Mouse (Mus musculus): Measurements from ENCODE around the gene Plce1. TPM values are rescaled to one million over a fixed set of nuclear protein-coding genes. Genes with fewer than 3 reads are reported as not detected.

Plce1 gene
- polyA plus RNA-seq, 1 experiment from 2014 or later: 3.4 TPM

GRCm38 (mm10) chr19:38567331-38567730 lies 86.4 kb downstream of the Plce1 start:
- Histone ChIP-seq H3K4me2 (ENCODE audit: low read depth, low read length) (no peak overlapping the region), H3K27me3 (ENCODE audit: control insufficient read depth, insufficient read depth, low read length) (no peaks in the 10 kb centered on the region), H3K36me3 (replicated peaks; ENCODE audit: control insufficient read depth, insufficient read depth, low read depth, low read length) (no peaks in the 10 kb centered on the region), H3K9me3 (replicated peaks; ENCODE audit: control insufficient read depth, low read length) (no peaks in the 10 kb centered on the region), H3K9ac (replicated peaks; ENCODE audit: low read length) (no peak overlapping the region), H3K27ac (replicated peaks; ENCODE audit: low read depth, low read length) (no peak overlapping the region), H3K4me1 (ENCODE audit: control insufficient read depth, insufficient read depth, low read length) (no peaks in the 10 kb centered on the region), H3K4me3 (ENCODE audit: low read depth, low read length) (no peak overlapping the region)
- 64% methylated on average over 5 of the region's 5 CpGs for WGBS
- no peak for DNase-seq (ENCODE audit: low spot score)
- no peak for ATAC-seq (replicated peaks; ENCODE audit: insufficient number of reproducible peaks, low FRiP score, low TSS enrichment, low read depth)

- Histone ChIP-seq H3K36me3 (replicated peaks; ENCODE audit: control insufficient read depth, insufficient read depth, low read depth, low read length) (no peaks in the 10 kb centered on the region), H3K4me2 (ENCODE audit: low read depth, low read length) (no peak overlapping the region), H3K27me3 (ENCODE audit: control insufficient read depth, insufficient read depth, low read length) (no peaks in the 10 kb centered on the region), H3K4me1 (ENCODE audit: control insufficient read depth, insufficient read depth, low read length) (no peaks in the 10 kb centered on the region), H3K9me3 (replicated peaks; ENCODE audit: control insufficient read depth, low read length) (no peaks in the 10 kb centered on the region), H3K9ac (replicated peaks; ENCODE audit: low read length) (no peak overlapping the region), H3K27ac (replicated peaks; ENCODE audit: low read depth, low read length) (no peak overlapping the region), H3K4me3 (ENCODE audit: low read depth, low read length) (no peak overlapping the region)
- no peak for ATAC-seq (replicated peaks; ENCODE audit: insufficient number of reproducible peaks, low FRiP score, low TSS enrichment, low read depth)
- DNase-seq (ENCODE audit: low spot score): no peak
- WGBS: 43% methylated on average over 8 of the region's 8 CpGs
Measured at GRCm38 (mm10) chr19:38578554-38579146, 97.7 kb downstream of the Plce1 start.

DNA sequence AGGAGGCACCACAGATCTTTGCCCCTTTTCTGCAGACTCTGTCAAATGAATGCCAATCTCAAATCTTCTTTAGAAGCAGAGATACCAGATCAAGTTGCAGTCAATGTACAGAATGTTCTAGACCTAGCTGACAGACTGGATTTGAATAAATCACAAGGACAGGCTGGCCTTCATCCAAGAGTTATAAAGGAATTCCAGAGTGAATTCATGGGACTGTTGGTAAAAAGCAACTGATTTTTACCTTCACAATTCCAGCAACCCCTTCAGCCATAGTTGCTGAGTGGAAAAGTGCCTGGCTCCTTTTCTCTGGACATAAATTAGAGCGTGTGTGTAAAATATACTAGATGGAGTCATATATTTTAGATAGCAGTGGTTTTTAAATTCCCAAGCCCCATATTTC lies 102.0 kb downstream of the Plce1 start:
- Histone ChIP-seq H3K27me3 (ENCODE audit: control insufficient read depth, insufficient read depth, low read length) (no peaks in the 10 kb centered on the region), H3K36me3 (replicated peaks; ENCODE audit: control insufficient read depth, insufficient read depth, low read depth, low read length) (no peaks in the 10 kb centered on the region), H3K27ac (replicated peaks; ENCODE audit: low read depth, low read length) (no peak overlapping the region), H3K4me2 (ENCODE audit: low read depth, low read length) (no peak overlapping the region), H3K4me3 (ENCODE audit: low read depth, low read length) (no peak overlapping the region), H3K9ac (replicated peaks; ENCODE audit: low read length) (no peak overlapping the region), H3K4me1 (ENCODE audit: control insufficient read depth, insufficient read depth, low read length) (no peaks in the 10 kb centered on the region), H3K9me3 (replicated peaks; ENCODE audit: control insufficient read depth, low read length) (no peaks in the 10 kb centered on the region)
- DNase-seq (ENCODE audit: low spot score): no peak
- no peak for ATAC-seq (replicated peaks; ENCODE audit: insufficient number of reproducible peaks, low FRiP score, low TSS enrichment, low read depth)
- WGBS: 93% methylated on average over 1 of the region's 1 CpGs

GRCm38 (mm10) chr19:38587559-38587958 lies 106.7 kb downstream of the Plce1 start:
- Histone ChIP-seq H3K4me1 (ENCODE audit: control insufficient read depth, insufficient read depth, low read length) (no peaks in the 10 kb centered on the region), H3K27ac (replicated peaks; ENCODE audit: low read depth, low read length) (no peak overlapping the region), H3K27me3 (ENCODE audit: control insufficient read depth, insufficient read depth, low read length) (no peaks in the 10 kb centered on the region), H3K4me3 (ENCODE audit: low read depth, low read length) (no peak overlapping the region), H3K36me3 (replicated peaks; ENCODE audit: control insufficient read depth, insufficient read depth, low read depth, low read length) (no peaks in the 10 kb centered on the region), H3K9ac (replicated peaks; ENCODE audit: low read length) (no peak overlapping the region), H3K4me2 (ENCODE audit: low read depth, low read length) (no peak overlapping the region), H3K9me3 (replicated peaks; ENCODE audit: control insufficient read depth, low read length) (no peaks in the 10 kb centered on the region)
- ATAC-seq (replicated peaks; ENCODE audit: insufficient number of reproducible peaks, low FRiP score, low TSS enrichment, low read depth) (no peak), DNase-seq (ENCODE audit: low spot score) (no peak)
- WGBS: 67% methylated on average over 5 of the region's 5 CpGs

DNA sequence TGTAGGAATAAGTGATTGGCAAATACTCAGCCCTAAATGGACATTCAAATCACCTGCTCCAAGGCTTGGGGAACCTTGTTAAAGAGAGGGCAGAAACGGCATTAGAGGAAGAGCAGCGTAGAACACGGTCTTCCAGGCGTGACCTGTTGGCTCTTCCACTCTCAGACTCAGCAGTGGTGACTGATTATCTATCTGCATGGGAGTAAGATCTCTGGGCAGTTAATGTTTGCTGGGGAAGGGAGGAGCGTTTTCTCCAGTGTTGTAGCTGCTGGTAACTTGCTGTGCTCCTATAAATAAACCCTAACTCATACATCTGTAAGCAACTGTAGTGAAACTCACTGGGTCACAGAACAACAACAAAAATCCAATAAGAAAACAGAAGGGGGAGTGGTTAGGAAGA lies 108.6 kb downstream of the Plce1 start:
- 88% methylated on average over 5 of the region's 5 CpGs for WGBS
- no peak for ATAC-seq (replicated peaks; ENCODE audit: insufficient number of reproducible peaks, low FRiP score, low TSS enrichment, low read depth)
- H3K4me1 ChIP-seq (ENCODE audit: control insufficient read depth, insufficient read depth, low read length): no peaks in the 10 kb centered on the region
- no peak overlapping the region for H3K4me3 ChIP-seq (ENCODE audit: low read depth, low read length)
- DNase-seq (ENCODE audit: low spot score): no peak
- H3K9ac ChIP-seq (replicated peaks; ENCODE audit: low read length): no peak overlapping the region
- H3K4me2 ChIP-seq (ENCODE audit: low read depth, low read length): no peak overlapping the region
- H3K27ac ChIP-seq (replicated peaks; ENCODE audit: low read depth, low read length): no peak overlapping the region
- no peaks in the 10 kb centered on the region for H3K36me3 ChIP-seq (replicated peaks; ENCODE audit: control insufficient read depth, insufficient read depth, low read depth, low read length)
- no peaks in the 10 kb centered on the region for H3K9me3 ChIP-seq (replicated peaks; ENCODE audit: control insufficient read depth, low read length)
- H3K27me3 ChIP-seq (ENCODE audit: control insufficient read depth, insufficient read depth, low read length): no peaks in the 10 kb centered on the region

- Histone ChIP-seq H3K27me3 (ENCODE audit: control insufficient read depth, insufficient read depth, low read length) (no peaks in the 10 kb centered on the region), H3K4me1 (ENCODE audit: control insufficient read depth, insufficient read depth, low read length) (no peaks in the 10 kb centered on the region), H3K36me3 (replicated peaks; ENCODE audit: control insufficient read depth, insufficient read depth, low read depth, low read length) (no peaks in the 10 kb centered on the region), H3K4me2 (ENCODE audit: low read depth, low read length) (no peak overlapping the region), H3K9me3 (replicated peaks; ENCODE audit: control insufficient read depth, low read length) (no peaks in the 10 kb centered on the region), H3K4me3 (ENCODE audit: low read depth, low read length) (no peak overlapping the region), H3K27ac (replicated peaks; ENCODE audit: low read depth, low read length) (no peak overlapping the region), H3K9ac (replicated peaks; ENCODE audit: low read length) (no peak overlapping the region)
- DNase-seq (ENCODE audit: low spot score) (no peak), ATAC-seq (replicated peaks; ENCODE audit: insufficient number of reproducible peaks, low FRiP score, low TSS enrichment, low read depth) (no peak)
- WGBS: 84% methylated on average over 8 of the region's 8 CpGs
Measured at GRCm38 (mm10) chr19:38589941-38590340, 109.0 kb downstream of the Plce1 start.

- Histone ChIP-seq H3K9me3 (replicated peaks; ENCODE audit: control insufficient read depth, low read length) (no peaks in the 10 kb centered on the region), H3K9ac (replicated peaks; ENCODE audit: low read length) (no peak overlapping the region), H3K36me3 (replicated peaks; ENCODE audit: control insufficient read depth, insufficient read depth, low read depth, low read length) (no peaks in the 10 kb centered on the region), H3K4me2 (ENCODE audit: low read depth, low read length) (no peak overlapping the region), H3K27ac (replicated peaks; ENCODE audit: low read depth, low read length) (no peak overlapping the region), H3K4me3 (ENCODE audit: low read depth, low read length) (no peak overlapping the region), H3K27me3 (ENCODE audit: control insufficient read depth, insufficient read depth, low read length) (no peaks in the 10 kb centered on the region), H3K4me1 (ENCODE audit: control insufficient read depth, insufficient read depth, low read length) (no peaks in the 10 kb centered on the region)
- ATAC-seq (replicated peaks; ENCODE audit: insufficient number of reproducible peaks, low FRiP score, low TSS enrichment, low read depth) (no peak), DNase-seq (ENCODE audit: low spot score) (no peak)
- WGBS: 88% methylated on average over 7 of the region's 7 CpGs
Measured at GRCm38 (mm10) chr19:38592566-38593224, 111.8 kb downstream of the Plce1 start.

DNA sequence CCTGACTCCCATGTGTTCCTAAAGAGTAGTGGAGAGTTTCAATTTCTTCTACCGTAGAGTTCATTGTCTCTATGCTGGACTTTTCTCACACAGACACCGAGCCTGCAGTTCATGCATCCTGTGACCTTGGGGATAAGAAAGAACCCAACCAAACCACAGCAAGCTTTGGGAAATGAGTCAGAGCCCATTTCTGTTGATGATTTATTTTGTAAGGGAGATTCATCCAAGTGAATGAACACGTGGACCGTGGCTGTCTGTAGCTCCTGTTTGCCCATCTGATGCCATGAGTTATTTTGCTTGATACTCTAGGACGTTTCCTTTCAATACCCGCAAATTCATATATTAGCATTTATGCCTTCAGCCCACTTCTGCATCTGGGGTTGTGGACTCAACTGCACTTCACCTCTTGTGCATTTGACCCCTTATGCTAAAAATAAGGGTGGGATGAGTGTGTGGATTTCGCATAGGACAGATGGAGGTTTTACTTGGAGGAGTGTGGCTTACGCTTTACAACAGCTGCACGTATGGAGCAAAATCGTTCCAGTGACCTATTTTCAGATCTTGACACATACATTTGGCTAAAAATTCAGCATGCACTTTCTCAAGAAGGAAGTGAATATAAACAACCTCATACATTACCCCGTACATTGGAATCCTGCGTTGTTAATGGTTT lies 112.5 kb downstream of the Plce1 start:
- Histone ChIP-seq H3K27me3 (ENCODE audit: control insufficient read depth, insufficient read depth, low read length) (no peaks in the 10 kb centered on the region), H3K4me3 (ENCODE audit: low read depth, low read length) (no peak overlapping the region), H3K36me3 (replicated peaks; ENCODE audit: control insufficient read depth, insufficient read depth, low read depth, low read length) (no peaks in the 10 kb centered on the region), H3K4me1 (ENCODE audit: control insufficient read depth, insufficient read depth, low read length) (no peaks in the 10 kb centered on the region), H3K9ac (replicated peaks; ENCODE audit: low read length) (no peak overlapping the region), H3K9me3 (replicated peaks; ENCODE audit: control insufficient read depth, low read length) (no peaks in the 10 kb centered on the region), H3K27ac (replicated peaks; ENCODE audit: low read depth, low read length) (no peak overlapping the region), H3K4me2 (ENCODE audit: low read depth, low read length) (no peak overlapping the region)
- no peak for DNase-seq (ENCODE audit: low spot score)
- ATAC-seq (replicated peaks; ENCODE audit: insufficient number of reproducible peaks, low FRiP score, low TSS enrichment, low read depth): no peak
- WGBS: 90% methylated on average over 12 of the region's 12 CpGs

Measured in embryonic facial prominence, embryonic 11.5 days (tissue).